Mouse (Mus musculus): Measurements from ENCODE around the gene Cinp. TPM values are rescaled to one million over a fixed set of nuclear protein-coding genes. Genes with fewer than 3 reads are reported as not detected.

Gene Cinp
- polyA plus RNA-seq (2012; rRNA removed): 106 TPM in 2 replicates

DNA sequence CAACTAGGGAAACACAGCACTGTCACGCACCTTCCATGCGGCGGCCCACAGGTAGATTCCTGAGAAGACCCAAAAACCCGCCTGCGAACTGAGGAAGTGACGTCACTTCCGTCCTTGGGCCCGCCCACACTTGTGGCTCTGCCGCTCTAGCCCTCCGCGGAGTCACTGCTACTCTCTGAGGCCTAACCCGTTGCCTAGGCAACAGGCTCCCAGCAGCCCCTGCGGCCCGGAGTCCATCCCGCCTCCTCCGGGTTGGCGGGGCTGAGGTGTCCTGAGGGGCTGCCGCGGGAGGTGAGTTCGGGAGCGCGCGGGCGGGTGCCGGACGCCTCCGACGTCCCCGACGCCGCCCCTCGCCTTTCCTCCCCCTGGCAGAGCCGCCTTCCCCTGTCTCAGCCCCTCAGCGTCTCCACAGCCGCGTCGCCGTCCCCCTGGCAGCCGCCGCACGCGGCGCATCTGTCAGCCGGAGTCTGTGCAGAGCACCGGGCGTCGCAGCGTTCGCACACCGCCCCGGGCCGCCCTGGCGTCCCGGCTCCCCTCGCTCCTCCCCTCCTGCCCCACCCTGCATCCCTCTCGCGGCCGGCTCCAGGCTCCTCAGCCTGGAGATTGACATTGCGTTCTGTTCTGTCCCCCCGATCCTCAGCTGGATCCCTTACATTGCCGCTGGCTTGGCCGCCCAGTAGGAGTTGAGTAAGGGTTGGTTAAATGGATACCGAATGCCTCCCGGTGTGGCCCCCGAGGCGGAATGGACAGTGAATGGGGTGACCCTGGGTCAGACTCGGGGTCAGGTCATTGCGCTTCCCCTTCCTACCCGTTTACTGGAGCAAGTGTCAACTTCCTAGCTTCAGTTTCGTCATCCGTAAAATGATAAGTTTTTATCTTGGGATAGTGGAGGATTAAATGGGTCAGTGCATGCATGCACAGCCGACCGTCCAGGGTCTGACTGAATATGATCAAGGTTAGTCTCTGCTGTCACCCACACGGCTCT is at the start of gene Cinp, which contains the start of gene Tecpr2:
Cinp (minus strand) TSS at position 110 of the 985 bp plus-strand sequence.
Tecpr2 (plus strand) TSS at position 229 of the 985 bp plus-strand sequence.
- DNase-seq (ENCODE audit: extremely low spot score in 1 of 2, low spot score in 1 of 2): peak; percentile 97 to 98

DNA sequence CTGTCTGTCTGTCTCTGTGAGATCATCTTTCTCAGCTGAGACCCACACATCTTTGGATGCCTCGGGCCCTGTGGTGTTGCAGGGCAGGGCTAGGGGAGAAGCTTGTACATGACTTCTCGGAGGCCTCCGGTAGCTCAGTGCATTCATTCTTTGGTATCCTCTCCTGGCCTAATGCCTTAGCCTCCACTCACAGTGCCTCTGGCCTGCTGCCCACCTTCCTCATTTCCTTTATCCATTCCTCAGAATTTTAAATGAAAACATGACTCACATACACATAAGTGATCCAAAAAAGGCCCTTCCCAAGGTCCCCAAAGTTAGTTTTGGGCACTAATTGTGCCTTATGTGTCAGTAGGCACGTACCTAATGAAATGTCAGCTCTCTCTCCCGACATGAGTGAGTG is 48.6 kb upstream of the Cinp start:
- no peak for DNase-seq (ENCODE audit: extremely low spot score in 1 of 2, low spot score in 1 of 2)

DNA sequence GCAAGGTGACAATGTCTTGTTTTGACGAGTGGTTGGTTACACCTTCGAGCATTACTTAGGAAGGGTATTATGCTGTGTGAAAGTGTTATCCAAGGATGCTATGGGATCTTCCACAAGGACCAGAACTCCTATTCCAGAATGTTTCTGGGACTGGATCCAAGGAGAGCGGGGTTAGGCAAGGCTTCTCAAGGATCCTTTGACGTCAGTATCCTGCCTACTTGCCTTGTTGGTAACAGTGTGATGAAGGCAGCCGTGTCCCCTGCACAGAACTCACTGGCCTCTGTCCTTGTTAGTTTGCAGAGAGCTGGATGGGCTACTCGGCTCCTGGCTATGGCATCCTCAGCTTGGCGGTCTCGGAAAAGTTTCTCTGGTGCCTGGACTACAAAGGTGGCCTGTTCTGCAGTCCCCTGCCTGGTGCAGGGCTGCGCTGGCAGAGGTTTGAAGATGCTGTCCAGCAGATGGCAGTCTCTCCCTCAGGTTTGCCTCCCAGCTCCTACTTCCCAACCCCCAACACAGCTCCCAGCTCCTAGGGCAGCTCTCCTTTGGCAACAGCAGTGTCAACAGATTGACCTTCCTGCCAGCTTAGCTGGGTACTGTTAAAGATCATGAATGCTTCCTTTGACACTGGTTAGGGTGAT is 47.2 kb upstream of the Cinp start:
- peak; percentile 69 to 92 for DNase-seq (ENCODE audit: extremely low spot score in 1 of 2, low spot score in 1 of 2)

DNA sequence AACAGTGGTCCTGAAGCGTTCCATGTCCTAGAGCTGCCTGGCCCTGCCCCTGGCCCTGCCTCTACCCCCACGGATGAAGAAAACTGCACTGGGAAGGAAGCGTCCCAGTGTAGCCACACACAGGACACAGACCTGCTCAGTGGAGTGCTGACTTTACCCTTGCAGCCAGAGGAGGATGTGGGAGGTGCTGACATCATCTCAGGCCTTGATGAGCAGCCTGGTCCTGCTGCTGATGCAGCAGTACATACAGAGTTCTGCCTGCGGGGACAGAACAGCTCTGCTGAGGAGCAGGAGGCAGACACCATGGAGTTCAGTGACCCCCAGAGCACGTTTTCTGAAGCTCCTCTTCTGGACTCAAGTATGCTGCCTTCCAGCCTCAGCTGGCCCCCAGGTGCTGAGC is 43.9 kb upstream of the Cinp start:
- DNase-seq (ENCODE audit: extremely low spot score in 1 of 2, low spot score in 1 of 2): peak in 1 of 2 experiments; percentile 63

DNA sequence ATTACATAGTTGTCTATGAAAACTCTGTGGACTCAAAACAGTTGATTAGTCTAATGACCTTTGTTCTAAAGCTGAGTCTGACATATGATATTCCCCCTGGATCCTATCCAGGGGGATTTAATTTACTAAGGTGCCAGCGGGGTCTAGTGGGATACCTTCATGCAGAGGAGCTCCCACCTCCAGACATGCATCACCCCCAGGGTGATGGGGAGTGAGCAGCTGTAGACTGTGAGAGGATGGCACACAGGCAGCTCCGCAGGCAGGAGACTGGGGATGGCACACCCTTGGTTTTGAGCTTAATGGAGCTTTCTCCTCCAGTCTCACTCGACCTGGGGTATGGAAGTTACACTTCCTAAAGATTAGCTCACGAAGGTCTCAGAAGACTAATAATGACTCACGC is 32.6 kb upstream of the Cinp start:
- DNase-seq (ENCODE audit: extremely low spot score in 1 of 2, low spot score in 1 of 2): no peak

DNA sequence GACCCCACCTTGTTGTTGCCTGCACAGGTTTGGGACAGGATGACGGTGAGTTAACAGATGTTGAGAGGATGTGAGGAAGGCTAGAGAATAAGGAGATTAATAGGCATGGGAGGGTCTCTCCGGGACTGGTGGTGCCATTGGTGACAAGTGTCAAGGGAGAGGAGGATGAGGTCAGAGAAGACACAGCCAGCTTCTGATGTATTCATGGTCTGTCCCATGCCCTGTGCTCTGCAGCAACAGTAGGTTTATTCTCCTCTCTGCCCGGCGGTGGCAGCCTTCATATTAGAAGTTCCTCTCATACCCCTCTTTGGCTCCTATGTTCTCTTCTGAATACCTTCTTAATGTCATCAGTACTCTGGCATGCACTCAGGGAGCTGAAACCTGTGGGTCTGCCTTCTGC is 31.3 kb upstream of the Cinp start:
- no peak for DNase-seq (ENCODE audit: extremely low spot score in 1 of 2, low spot score in 1 of 2)

DNA sequence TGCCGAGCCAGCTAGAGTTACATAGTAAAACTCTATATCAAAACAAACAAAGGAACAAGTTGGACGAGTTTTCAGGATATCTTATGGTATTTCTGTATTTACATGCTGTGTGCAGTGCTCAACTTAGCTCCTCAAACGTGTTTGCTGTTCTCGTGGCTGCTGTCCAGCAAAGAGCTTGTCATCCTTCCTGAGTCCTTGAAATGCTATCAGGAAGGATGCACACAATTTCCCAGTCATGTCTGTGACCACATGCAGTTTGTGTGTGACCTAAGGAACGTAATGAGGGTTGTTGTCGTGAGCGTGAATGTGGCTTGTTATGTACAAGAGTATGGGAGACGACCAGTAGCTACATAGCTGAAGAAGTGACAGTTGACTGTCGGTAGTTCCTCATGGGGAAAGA is 26.8 kb upstream of the Cinp start:
- no peak for DNase-seq (ENCODE audit: extremely low spot score in 1 of 2, low spot score in 1 of 2)

DNA sequence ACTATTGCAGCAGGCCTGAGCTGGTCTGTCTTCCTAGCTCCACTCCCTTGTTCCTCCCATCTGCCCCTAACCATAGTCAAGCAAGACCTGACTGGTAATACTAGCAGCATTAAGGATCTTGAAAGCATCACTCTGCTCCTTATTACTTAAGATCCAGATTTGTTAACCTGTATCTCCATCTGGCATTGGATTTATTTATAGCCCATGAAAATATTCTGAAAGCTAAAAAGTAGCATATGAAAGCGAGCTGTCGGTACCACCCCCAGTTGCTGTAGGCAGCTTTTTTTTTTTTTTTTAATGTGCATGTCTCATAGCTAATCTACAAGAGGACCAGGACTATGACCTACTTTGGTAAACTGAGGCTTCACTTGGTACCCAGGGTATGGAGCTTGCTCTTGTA is 21.0 kb upstream of the Cinp start:
- DNase-seq (ENCODE audit: extremely low spot score in 1 of 2, low spot score in 1 of 2): peak; percentile 54 to 62

DNA sequence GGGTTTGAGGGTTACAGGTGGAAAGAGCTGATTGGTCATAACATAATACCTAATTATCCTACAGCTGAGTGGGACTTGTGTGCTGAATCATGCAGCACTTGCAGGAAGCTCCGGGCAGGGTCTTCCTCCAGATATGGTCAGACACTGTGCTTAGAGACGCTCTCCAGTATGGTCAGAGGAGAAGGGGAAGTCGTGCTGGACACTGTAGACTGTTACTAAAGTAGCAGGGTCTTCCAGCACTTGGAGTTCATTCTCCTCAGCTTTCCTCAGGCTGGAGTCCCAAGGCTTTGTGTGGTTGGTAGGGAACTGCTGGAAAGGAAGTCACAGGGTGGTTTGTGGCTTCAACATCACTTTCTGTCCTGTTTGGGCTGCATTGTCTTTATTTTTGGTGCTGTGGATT is 18.9 kb upstream of the Cinp start:
- DNase-seq (ENCODE audit: extremely low spot score in 1 of 2, low spot score in 1 of 2): no peak

DNA sequence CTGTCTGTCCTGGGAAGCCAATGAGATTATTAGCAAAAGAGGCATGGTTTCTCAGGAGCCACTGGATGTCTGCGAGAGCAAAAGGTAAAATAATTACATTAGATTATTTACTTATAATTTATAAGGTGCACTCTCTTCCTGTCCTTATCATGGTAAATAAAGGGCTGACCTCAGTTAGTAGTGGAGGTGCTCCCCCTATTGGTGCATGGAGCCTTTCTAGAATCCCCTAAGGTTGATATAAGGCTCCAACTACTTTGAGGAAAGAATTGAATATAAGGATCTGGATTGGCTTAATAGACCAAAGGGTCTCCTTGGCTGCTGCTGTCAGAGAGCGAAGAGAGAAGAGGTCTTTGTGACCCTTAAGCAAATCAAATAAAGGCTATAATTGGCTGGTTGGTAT is 14.6 kb upstream of the Cinp start:
- DNase-seq (ENCODE audit: extremely low spot score in 1 of 2, low spot score in 1 of 2): peak in 1 of 2 experiments; percentile 56

DNA sequence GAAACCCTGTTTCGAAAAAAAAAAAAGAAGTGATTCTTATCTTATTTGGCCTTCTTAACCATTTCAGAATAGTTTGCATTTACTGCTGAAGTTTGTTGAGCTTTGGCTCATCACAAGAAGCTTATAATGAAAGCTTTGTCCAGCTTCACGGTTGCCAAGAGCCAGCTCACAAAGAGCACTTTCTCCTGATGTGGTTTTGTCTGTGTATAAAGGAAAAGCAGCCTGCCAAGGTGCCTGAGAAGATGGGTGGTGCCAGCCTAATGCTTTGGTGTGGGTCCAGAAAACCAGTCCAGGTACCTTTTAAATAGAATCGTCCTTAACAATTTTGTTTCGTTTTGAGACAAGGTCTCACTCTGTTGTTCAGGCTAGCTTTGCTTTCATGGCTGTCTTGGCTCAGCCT is 13.2 kb upstream of the Cinp start:
- DNase-seq (ENCODE audit: extremely low spot score in 1 of 2, low spot score in 1 of 2): no peak

DNA sequence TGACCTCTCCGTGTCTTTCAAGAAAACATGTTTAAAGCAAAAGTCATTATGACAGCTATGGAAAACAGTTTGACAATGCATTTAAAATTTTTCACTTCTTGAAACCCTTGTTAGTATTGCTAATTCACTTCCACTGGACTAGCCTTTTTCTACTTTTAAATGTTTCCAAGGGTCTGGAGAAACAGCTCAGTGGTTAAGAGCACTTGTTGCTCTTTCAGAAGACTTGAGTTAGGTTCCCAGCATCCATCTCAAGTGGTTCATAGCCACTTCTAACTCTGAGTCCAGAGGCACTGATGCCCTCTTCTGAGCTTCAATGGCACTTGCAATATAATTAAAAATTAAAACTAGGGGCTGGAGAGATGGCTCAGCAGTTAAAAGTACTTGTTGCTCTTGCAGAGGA is 2.9 kb upstream of the Cinp start:
- no peak for DNase-seq (ENCODE audit: extremely low spot score in 1 of 2, low spot score in 1 of 2)

DNA sequence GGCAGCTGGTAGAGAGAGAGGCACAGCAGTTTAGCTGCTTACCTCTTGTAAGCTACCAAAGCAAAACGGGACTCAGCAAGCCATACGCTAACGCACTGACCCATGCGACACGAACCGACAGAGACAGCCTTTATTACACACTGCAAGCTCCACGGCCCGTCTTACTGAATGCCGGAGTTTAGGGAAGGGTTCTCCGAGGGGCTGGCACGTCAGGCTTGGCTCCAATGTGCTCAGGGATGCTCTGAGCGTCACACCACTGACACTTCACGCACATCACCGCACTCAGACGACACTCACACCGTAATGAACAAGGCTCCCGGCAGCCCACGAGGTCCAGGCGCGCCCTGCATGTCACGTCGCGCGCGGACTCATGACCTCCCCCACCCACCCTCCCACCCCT is 339 bp downstream of the Cinp start:
- peak in 1 of 2 experiments; percentile 37 for DNase-seq (ENCODE audit: extremely low spot score in 1 of 2, low spot score in 1 of 2)

DNA sequence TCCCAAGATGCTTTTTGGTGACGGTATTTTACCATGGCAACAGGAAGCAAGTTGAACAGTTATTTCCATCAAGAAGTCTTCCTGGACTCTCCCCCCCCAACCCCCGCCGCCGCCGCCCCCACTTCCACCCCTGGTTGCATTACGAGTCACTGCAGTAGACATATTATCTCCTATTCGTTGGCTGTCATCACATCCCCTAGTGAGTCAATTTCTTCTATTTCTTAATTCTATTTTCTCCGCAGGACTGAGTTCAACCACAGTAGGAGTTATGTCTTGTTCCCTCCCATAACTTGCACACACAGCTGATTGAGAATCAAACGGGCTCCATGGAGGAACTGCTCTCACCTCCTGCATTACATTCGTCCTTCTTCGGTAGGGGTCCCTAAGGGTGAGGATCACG is 839 bp downstream of the Cinp start:
- no peak for DNase-seq (ENCODE audit: extremely low spot score in 1 of 2, low spot score in 1 of 2)

DNA sequence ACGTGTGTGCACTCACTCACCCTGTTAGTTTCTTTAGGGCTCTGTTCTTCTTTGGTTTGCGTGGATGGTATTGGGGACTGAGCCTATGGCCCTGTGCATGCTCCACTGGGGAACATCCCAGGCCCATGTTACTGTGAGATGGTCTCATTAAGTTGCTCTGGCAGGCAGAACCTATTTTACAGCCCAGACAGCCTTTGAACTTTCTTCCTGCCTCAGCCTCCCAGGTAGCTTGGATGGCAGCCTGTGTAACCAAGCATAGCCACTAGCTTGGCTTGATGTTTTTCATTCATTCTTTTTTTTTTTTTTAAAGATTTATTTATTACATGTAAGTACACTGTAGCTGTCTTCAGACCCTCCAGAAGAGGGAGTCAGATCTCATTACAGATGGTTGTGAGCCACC is 3.7 kb downstream of the Cinp start:
- no peak for DNase-seq (ENCODE audit: extremely low spot score in 1 of 2, low spot score in 1 of 2)

DNA sequence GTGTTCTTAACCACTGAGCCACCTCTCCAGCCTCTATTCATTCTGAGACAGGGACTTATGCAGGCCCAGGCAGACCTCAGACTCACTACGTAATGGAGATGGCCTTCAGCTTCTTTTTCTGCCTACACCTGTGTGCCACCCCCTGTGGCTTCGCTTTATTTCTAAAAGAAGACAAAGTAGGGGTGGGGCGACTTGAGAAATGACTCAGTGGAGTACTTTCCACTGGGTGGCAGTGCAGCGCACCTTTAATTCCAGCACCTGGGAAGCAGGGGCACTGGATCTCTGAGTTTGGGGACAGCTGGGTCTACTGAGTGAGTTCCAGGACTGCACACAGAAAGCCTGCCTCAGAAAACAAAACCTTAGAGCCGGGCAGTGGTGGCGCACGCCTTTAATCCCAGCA is 6.7 kb downstream of the Cinp start:
- no peak for DNase-seq (ENCODE audit: extremely low spot score in 1 of 2, low spot score in 1 of 2)

DNA sequence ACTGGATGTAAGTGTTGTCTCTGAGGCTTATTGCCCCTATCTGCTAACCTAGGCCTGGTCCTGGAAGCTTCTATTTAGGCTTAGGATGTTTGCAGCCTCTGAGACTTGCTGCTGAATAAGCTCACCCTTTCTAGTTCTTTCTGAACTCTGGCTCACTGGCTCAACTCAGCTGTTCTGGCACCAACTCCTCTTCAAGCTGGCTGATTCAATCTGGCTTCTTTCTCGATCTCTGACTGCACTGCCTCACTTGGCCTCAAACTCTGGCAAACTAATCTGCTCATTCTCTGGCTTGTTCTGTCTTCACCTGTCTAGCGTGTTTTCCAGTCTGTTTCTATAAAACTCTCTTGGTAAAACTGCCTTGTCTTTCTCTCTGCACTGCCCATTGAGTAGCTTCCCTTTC is 13.6 kb downstream of the Cinp start:
- no peak for DNase-seq (ENCODE audit: extremely low spot score in 1 of 2, low spot score in 1 of 2)

DNA sequence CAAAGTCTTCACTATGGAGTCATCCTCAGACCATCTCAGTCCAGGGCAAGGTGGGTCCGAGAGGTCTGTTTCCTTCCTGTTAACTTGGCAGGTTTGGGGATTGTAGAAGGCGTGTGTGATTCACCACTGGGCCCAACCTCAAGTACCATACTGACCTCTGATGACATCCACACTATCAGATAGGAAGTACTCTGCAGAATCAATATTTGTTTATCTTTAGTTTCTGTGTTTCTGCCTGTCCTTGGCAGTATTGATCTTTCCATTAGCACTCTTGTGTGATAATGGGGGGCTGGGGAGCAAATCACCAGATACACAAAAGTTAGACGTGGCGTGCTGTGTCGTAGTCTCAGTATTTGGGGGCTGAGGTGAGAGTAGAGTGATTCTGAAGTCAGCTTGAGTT is 17.7 kb downstream of the Cinp start:
- DNase-seq (ENCODE audit: extremely low spot score in 1 of 2, low spot score in 1 of 2): no peak

DNA sequence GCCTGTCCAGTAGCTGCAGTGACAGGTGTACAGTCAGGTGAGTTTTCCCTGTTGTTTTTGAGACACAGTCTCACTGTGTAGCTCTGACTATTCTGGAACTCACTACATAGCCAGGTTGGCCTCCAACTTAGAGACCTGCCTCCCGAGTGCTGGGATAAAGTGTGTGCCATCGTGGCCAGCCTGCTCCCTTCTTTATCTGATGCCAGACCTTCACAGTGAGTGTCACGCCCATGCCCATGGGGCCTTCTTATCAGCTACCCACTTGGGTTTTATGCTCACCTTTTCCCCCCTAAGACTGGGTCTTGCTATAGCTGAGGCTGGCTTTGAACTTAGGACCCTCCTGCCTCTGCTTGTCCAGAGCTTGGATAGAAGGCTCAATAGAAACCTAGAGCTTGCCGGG is 18.8 kb downstream of the Cinp start:
- DNase-seq (ENCODE audit: extremely low spot score in 1 of 2, low spot score in 1 of 2): no peak

DNA sequence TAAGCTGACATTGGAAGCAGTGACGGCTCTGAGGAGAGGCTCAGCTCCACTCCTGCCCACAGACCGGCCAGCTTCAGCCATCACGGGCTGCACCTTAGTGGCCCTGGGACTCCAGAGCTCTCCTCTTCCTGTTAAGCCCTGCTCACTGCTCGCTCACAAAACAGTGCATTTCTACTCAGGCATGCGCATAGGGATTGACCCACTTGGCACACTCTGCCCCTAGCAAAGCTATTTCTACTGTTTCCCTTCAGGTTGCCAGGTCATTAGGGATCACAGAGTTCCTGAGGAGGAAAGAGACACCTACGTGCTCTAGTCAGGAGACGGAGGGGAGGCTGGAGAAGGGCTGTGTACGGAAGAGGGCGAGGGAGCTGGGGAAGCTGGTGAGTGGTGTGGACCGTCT is 23.0 kb downstream of the Cinp start:
- DNase-seq (ENCODE audit: extremely low spot score in 1 of 2, low spot score in 1 of 2): peak in 1 of 2 experiments; percentile 48

DNA sequence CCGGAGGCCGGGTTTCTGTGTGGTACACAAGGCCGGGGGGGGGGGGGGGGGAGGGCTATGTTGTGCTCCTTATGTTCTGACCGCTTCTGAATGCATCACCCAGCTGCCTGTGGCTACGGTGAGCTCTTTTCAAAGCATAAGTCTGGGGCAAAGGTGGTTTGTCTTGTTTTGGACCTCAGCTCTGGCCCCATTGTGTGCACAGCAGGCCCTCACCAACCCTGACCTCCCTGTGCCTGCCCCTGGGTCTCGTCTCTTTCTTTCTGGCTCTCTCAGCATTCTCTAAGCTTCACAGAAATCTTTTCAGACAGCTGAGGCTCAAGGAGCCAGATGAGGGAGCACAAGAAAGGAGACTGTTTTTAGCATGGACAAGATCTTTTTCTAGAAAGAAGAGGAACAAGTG is 23.4 kb downstream of the Cinp start:
- DNase-seq (ENCODE audit: extremely low spot score in 1 of 2, low spot score in 1 of 2): no peak

DNA sequence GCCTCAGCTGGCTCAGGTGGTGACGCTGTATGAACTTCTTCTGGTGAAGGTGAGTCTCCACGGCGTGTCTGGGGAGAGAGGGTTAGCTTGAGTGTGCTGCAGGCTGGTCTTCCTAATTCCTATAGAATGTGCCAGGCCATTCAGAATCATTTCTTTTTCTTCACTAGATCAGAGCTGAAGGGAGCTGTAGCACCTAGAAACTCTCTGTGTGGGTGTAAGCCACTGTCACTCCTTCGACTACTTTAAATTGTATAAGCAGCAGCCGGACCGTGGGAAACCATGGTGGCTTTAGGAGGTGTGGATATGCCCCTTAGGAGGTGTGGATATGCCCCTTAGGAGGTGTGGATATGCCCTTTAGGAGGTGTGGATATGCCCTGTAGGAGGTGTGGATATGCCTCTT is 24.9 kb downstream of the Cinp start:
- peak in 1 of 2 experiments; percentile 44 for DNase-seq (ENCODE audit: extremely low spot score in 1 of 2, low spot score in 1 of 2)

Data from frontal cortex, adult 2 months (tissue).